Mouse (Mus musculus) ES-Bruce4 (cell line): ENCODE measurements around the gene Cfi. TPM values are rescaled to one million over a fixed set of nuclear protein-coding genes. Genes with fewer than 3 reads are reported as not detected.

Experiments
- H3K27ac ChIP-seq: 2 replicates; pipeline ENCODE4 v1.5.1; 2012; ENCODE audit warnings: low read length, inconsistent platforms; ENCODE audit not compliant: insufficient read depth
- H3K27me3 ChIP-seq: 2 replicates; pipeline ENCODE4 v1.6.1; 2012; ENCODE audit warnings: mild to moderate bottlenecking, low read length, inconsistent platforms; ENCODE audit not compliant: control insufficient read depth, poor library complexity, insufficient read depth, severe bottlenecking
- H3K36me3 ChIP-seq: 2 replicates; pipeline ENCODE4 v1.6.1; 2012; ENCODE audit warnings: inconsistent platforms, mild to moderate bottlenecking, low read length, moderate library complexity; ENCODE audit not compliant: control insufficient read depth, poor library complexity, insufficient read depth, severe bottlenecking
- H3K4me1 ChIP-seq: one replicate; pipeline ENCODE4 v1.8.1; 2011; ENCODE audit warnings: low read length; ENCODE audit not compliant: control insufficient read depth, insufficient read depth
- H3K4me3 ChIP-seq: 2 replicates; pipeline ENCODE4 v1.5.1; 2011; ENCODE audit warnings: low read depth, mild to moderate bottlenecking, low read length
- H3K9ac ChIP-seq: 2 replicates; pipeline ENCODE4 v1.6.1; 2012; ENCODE audit warnings: low read depth, mild to moderate bottlenecking, inconsistent platforms; ENCODE audit not compliant: poor library complexity, severe bottlenecking
- H3K9me3 ChIP-seq: replicated peaks from 2 replicates; pipeline ENCODE4 v1.6.1; 2012; ENCODE audit warnings: mild to moderate bottlenecking, low read length, inconsistent platforms; ENCODE audit not compliant: control insufficient read depth, poor library complexity, insufficient read depth, severe bottlenecking
- CTCF ChIP-seq: IDR thresholded peaks from one replicate; pipeline ENCODE4 v1.8.1; 2011; ENCODE audit warnings: low read depth, low read length
- EP300 ChIP-seq: IDR thresholded peaks from 2 replicates; pipeline ENCODE4 v1.6.1; 2011; ENCODE audit warnings: low read depth, low read length; ENCODE audit not compliant: insufficient read depth
- POLR2A ChIP-seq: IDR thresholded peaks from one replicate; pipeline ENCODE4 v1.8.1; 2011; ENCODE audit warnings: low read length; ENCODE audit not compliant: insufficient read depth
- polyA plus RNA-seq: library from polyadenylated mRNA; stranded (reverse); fragments of >200 nt; gene quantifications from 2 replicates; pipeline ENCODE4 v1.2.4, GENCODE M21; 2011; ENCODE audit warnings: low read depth; ENCODE audit not compliant: missing spikeins, insufficient read depth, insufficient read length

The Cfi gene
- polyA plus RNA-seq, 1 experiment, result not detected

DNA sequence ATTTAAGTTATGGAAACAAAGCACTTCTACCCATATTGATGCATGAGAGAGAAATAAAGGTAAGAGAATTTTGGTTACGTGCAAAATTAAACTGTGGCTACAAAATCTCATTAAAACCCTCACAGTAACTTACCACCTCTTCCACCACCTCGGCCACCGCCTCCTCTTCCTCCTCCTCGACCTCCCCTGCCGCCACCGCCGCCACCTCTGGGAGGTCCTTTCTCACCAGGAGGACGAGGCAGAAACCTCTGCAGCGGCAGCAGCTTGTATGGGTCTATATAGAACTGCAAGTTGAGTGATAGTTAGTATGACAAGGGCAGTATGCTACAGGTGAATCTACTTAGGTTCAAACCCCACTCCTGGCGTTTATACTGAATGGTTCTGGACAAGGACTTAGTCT, 9.0 kb upstream of the Cfi start:
- H3K9ac ChIP-seq, result no peak overlapping the region
- TF ChIP-seq POLR2A, result no peak
- TF ChIP-seq CTCF, result no peak
- no peak for TF ChIP-seq EP300
- H3K4me1 ChIP-seq, result no peaks in the 10 kb centered on the region
- no peak overlapping the region for H3K4me3 ChIP-seq
- no peaks in the 10 kb centered on the region for H3K9me3 ChIP-seq
- H3K27me3 ChIP-seq, result no peaks in the 10 kb centered on the region
- no peak overlapping the region for H3K27ac ChIP-seq
- peaks cover 49% of the 10 kb centered on the region for H3K36me3 ChIP-seq

- TF ChIP-seq EP300 (no peak), POLR2A (no peak), CTCF (no peak)
- Histone ChIP-seq H3K27ac (no peak overlapping the region), H3K9me3 (no peaks in the 10 kb centered on the region), H3K36me3 (peaks cover 49% of the 10 kb centered on the region), H3K27me3 (no peaks in the 10 kb centered on the region), H3K4me1 (no peaks in the 10 kb centered on the region), H3K4me3 (no peak overlapping the region), H3K9ac (no peak overlapping the region)
Measured at GRCm38 (mm10) chr3:129827691-129828090, 8.0 kb upstream of the Cfi start.

DNA sequence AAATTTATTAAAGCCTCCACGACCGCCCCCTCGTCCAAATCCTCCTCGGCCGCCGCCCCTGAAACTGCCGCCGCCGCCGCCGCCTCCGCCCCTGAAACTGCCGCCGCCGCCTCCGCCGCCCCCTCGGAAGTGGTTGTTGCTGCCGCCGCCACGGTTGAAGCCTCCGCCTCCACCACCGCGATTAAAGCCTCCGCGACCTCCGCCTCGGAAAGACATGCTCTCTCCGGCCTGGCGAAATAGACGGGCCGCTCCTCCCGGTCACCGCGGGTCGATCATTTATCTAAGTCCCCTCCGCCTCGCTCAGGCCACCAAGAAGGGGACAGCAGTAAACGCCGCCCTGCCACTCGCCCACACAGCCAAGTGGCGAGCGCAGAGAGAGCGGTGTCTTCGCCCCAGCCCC, 5.1 kb upstream of the Cfi start:
- TF ChIP-seq CTCF (no peak), EP300 (no peak), POLR2A (no peak)
- no peak overlapping the region for H3K27ac ChIP-seq
- H3K27me3 ChIP-seq, result no peaks in the 10 kb centered on the region

DNA sequence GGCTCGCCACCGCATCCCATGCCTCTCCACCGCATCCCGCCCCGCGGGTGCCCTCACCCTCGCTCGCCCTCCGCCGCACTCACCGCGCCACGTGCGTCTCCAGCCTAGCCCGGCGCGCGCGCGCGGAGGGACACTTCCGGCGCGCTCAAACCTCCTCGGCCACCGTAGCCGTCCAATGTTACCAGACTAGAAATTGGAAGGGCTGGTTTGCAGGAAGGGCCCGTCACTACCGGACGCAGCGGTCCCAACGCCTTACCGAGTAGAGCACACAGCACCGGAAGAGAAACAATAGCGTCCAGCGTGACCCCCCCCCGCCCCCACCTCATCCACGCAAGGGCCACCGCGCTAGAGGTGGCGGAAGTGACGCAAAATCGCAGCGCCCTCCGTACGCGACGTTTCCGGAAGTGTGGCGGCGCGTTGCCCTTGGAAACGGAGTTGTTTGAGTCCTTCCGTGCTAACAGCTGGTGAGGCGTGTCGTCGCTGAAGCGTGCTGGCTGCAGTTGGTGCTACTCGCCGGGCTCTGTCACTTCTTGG, 4.6 kb upstream of the Cfi start, which contains the start of gene Gar1:
Gene Gar1, minus strand, starts transcription at position 362 of the 534 bp plus-strand sequence.
- Histone ChIP-seq H3K4me1 (no peaks in the 10 kb centered on the region), H3K9me3 (no peaks in the 10 kb centered on the region), H3K4me3 (peak within 1 kb of the TSS; percentile 78), H3K9ac (peak within 1 kb of the TSS; percentile 93), H3K36me3 (peaks cover 26% of the 10 kb centered on the region), H3K27ac (no peak within 1 kb of the TSS), H3K27me3 (no peaks in the 10 kb centered on the region)
- TF ChIP-seq EP300, result 0 out of 2 replicates have a peak, but pooled peaks have one; percentile 28
- no peak for TF ChIP-seq POLR2A

More for the DNA sequence above, 5.1 kb upstream of the Cfi start:
- H3K9ac ChIP-seq, result peak overlapping the region; percentile 93
- no peaks in the 10 kb centered on the region for H3K4me1 ChIP-seq
- peaks cover 30% of the 10 kb centered on the region for H3K36me3 ChIP-seq
- peak overlapping the region; percentile 78 for H3K4me3 ChIP-seq
- H3K9me3 ChIP-seq, result no peaks in the 10 kb centered on the region

- H3K27me3 ChIP-seq, result no peaks in the 10 kb centered on the region
- no peak overlapping the region for H3K9ac ChIP-seq
- TF ChIP-seq POLR2A, result no peak
- no peak for TF ChIP-seq EP300
- TF ChIP-seq CTCF, result no peak
- H3K9me3 ChIP-seq, result no peaks in the 10 kb centered on the region
- H3K4me1 ChIP-seq, result no peaks in the 10 kb centered on the region
- no peak overlapping the region for H3K27ac ChIP-seq
- no peaks in the 10 kb centered on the region for H3K36me3 ChIP-seq
- H3K4me3 ChIP-seq, result no peak overlapping the region
Measured at GRCm38 (mm10) chr3:129836051-129836697, 490 bp downstream of the Cfi start.

DNA sequence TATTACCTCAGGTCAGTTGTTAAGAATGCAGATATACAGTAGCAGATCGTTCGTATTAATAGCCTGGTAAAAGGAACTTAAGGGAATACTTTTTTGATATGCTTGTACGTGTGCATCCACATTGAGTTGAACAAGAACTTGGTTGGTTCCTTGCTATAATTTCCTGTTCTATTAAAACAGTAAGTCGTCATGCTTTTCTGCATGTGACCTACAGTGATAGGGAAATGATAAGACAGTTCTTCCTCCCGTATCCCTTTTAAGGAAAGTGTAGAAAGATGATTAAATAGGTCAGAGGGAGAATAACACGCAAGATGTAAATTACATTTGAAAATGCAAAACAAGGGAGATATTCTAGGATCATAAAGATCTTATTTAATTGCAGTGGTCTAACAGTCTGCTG, 1.3 kb downstream of the Cfi start:
- no peaks in the 10 kb centered on the region for H3K36me3 ChIP-seq
- H3K9ac ChIP-seq, result no peak overlapping the region
- H3K4me1 ChIP-seq, result no peaks in the 10 kb centered on the region
- H3K9me3 ChIP-seq, result no peaks in the 10 kb centered on the region
- TF ChIP-seq CTCF (no peak), POLR2A (no peak), EP300 (no peak)
- H3K27me3 ChIP-seq, result no peaks in the 10 kb centered on the region
- no peak overlapping the region for H3K27ac ChIP-seq
- no peak overlapping the region for H3K4me3 ChIP-seq
